Mouse (Mus musculus) bone marrow, adult 2 months (tissue): ENCODE data around the gene Zfp362.

Experiments used
- CTCF ChIP-seq: fragments of 200-500 bp; IDR thresholded peaks from 2 replicates; pipeline ENCODE4 v1.5.1; 2011; ENCODE audit warnings: low read length, control low read depth; ENCODE audit not compliant: control insufficient read depth, insufficient read depth
- POLR2A ChIP-seq: fragments of 200-500 bp; IDR thresholded peaks from 2 replicates; pipeline ENCODE4 v1.6.1; 2011; ENCODE audit warnings: low read depth, mild to moderate bottlenecking, control low read depth, low read length, borderline replicate concordance; ENCODE audit not compliant: control insufficient read depth

- TF ChIP-seq POLR2A (no peak), CTCF (no peak)
Measured at GRCm38 (mm10) chr4:128805150-128806042, 449 bp downstream of the Zfp362 start.
